Mouse (Mus musculus): ENCODE results near the gene March6. TPM values are rescaled to one million over a fixed set of nuclear protein-coding genes. Genes with fewer than 3 reads are reported as not detected.

The March6 gene
- polyA plus RNA-seq, 1 experiment, result 46.6 TPM

DNA sequence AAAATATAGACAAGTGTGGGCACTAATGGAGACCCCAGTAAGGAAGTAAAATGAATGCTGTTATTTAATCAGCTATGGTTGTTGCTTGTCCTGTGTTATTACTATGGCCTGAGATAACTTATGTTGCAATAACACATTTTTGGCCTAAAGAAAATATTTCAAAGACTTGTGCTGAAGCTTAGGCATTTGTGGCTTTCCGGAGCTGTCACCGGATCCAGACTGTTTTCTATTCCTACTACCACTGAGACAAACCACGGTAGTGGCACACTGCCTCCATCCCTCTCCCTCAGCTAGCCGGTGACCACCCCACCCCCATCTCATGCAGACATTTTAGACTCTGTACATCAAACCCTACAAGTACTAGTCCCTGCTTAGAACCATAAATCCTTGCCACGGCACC is 62.0 kb downstream of the March6 start:
- H3K36me3 ChIP-seq (ENCODE audit: control insufficient read depth, insufficient read depth, low read length), result peaks cover 15% of the 10 kb centered on the region
- H3K4me1 ChIP-seq (ENCODE audit: control insufficient read depth, insufficient read depth, low read length), result no peaks in the 10 kb centered on the region
- no peak overlapping the region for H3K27ac ChIP-seq (ENCODE audit: insufficient read depth, low read depth, low read length)
- TF ChIP-seq POLR2A (IDR thresholded peaks at IDR 0.05; ENCODE audit: low read depth, low read length), result no peak
- no peak for TF ChIP-seq CTCF (conservative IDR thresholded peaks at IDR 0.05; ENCODE audit: insufficient read depth, insufficient read length, low read depth, low read length)
- no peaks in the 10 kb centered on the region for H3K27me3 ChIP-seq (replicated peaks; ENCODE audit: control insufficient read depth, insufficient read depth, low read length)
- no peak overlapping the region for H3K4me3 ChIP-seq (ENCODE audit: insufficient read depth, low read depth, low read length)
- no peak for DNase-seq
- 67% methylated on average over 5 of the region's 5 CpGs for WGBS

DNA sequence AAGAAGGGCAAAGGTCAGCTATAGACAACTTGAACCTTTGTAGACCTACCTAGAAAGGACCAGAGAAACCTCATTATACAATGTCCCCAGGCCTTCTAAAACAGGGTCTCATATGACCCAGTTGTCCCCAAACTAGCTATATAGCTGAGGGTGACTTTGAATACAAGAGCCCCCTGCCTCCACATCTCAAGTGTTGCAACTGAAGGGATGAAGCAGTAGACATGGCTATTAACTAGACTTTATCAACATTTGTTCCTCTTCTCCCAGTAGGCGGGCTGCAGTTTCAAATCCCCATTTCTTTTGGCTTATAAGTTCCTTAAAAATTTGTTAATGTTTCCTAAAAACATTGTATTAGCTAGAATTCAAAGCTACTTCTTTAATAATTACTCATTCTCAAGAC is 64.1 kb downstream of the March6 start:
- 98% methylated on average over 1 of the region's 1 CpGs for WGBS
- TF ChIP-seq CTCF (conservative IDR thresholded peaks at IDR 0.05; ENCODE audit: insufficient read depth, insufficient read length, low read depth, low read length) (no peak), POLR2A (IDR thresholded peaks at IDR 0.05; ENCODE audit: low read depth, low read length) (no peak)
- Histone ChIP-seq H3K36me3 (ENCODE audit: control insufficient read depth, insufficient read depth, low read length) (peaks cover 19% of the 10 kb centered on the region), H3K4me1 (ENCODE audit: control insufficient read depth, insufficient read depth, low read length) (no peaks in the 10 kb centered on the region), H3K27me3 (replicated peaks; ENCODE audit: control insufficient read depth, insufficient read depth, low read length) (no peaks in the 10 kb centered on the region), H3K27ac (ENCODE audit: insufficient read depth, low read depth, low read length) (no peak overlapping the region), H3K4me3 (ENCODE audit: insufficient read depth, low read depth, low read length) (no peak overlapping the region)
- DNase-seq, result no peak

DNA sequence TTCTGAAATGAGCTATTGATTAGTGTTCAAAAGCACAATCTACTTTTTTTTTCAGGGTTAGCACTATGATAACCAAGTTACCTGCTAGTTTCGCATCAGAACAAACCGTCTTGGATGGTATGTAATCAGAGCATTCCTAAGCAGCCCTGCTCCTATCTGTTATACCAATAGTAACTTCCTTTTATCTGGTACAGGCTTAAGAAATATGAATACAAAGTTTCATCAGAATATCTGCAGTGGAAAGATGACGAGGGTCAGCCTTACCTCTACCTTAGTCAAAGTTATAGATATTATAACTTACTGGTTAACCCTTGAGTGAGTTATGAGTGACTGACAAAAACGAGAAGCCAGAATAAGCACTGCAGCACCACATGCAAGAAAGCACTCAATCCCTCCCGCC is 64.6 kb downstream of the March6 start:
- Histone ChIP-seq H3K36me3 (ENCODE audit: control insufficient read depth, insufficient read depth, low read length) (peaks cover 18% of the 10 kb centered on the region), H3K4me1 (ENCODE audit: control insufficient read depth, insufficient read depth, low read length) (no peaks in the 10 kb centered on the region), H3K27me3 (replicated peaks; ENCODE audit: control insufficient read depth, insufficient read depth, low read length) (no peaks in the 10 kb centered on the region), H3K4me3 (ENCODE audit: insufficient read depth, low read depth, low read length) (no peak overlapping the region), H3K27ac (ENCODE audit: insufficient read depth, low read depth, low read length) (no peak overlapping the region)
- WGBS, result 92% methylated on average over 5 of the region's 5 CpGs
- DNase-seq, result no peak
- TF ChIP-seq CTCF (conservative IDR thresholded peaks at IDR 0.05; ENCODE audit: insufficient read depth, insufficient read length, low read depth, low read length), result no peak
- no peak for TF ChIP-seq POLR2A (IDR thresholded peaks at IDR 0.05; ENCODE audit: low read depth, low read length)

DNA sequence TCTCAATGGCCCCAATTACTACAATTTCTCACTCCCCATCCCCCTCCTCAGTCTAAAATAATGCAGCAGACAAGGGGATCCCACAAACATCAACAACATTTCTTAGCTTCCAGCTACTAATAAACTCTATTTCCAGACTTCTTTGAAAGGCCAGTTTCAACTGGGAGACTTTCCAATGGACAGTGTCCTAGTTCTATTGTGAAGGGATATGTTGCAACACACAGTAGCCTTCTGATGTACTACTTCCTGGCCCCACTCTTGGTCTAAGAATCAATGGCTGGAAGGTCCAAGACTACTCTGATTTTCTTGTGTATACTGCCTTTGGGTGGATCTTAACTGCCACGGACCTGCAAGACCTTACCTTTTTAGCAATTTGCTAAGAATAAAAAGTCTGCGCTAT is 65.0 kb downstream of the March6 start:
- TF ChIP-seq POLR2A (IDR thresholded peaks at IDR 0.05; ENCODE audit: low read depth, low read length) (no peak), CTCF (conservative IDR thresholded peaks at IDR 0.05; ENCODE audit: insufficient read depth, insufficient read length, low read depth, low read length) (no peak)
- 94% methylated on average over 2 of the region's 2 CpGs for WGBS
- Histone ChIP-seq H3K4me1 (ENCODE audit: control insufficient read depth, insufficient read depth, low read length) (no peaks in the 10 kb centered on the region), H3K4me3 (ENCODE audit: insufficient read depth, low read depth, low read length) (no peak overlapping the region), H3K36me3 (ENCODE audit: control insufficient read depth, insufficient read depth, low read length) (peaks cover 21% of the 10 kb centered on the region), H3K27ac (ENCODE audit: insufficient read depth, low read depth, low read length) (no peak overlapping the region), H3K27me3 (replicated peaks; ENCODE audit: control insufficient read depth, insufficient read depth, low read length) (no peaks in the 10 kb centered on the region)
- peak; percentile 53 for DNase-seq

DNA sequence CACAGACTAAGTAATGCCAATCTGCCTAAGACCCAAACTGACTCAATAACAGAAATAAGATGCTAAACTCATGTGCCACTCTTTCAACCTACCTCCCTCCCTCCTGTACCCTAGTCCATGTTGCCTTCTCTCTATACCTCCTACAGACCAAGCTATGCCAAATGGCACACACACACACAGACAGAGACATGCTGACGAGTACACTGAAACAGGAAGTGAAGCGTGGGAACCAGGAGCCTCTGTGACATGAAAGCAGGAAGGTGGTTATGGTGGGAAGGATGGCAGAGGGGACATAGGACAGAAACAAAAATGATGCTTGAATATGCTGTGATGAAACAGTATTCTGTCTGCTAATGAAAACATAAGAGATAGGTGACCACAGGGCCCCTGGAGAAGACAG is 70.3 kb downstream of the March6 start:
- Histone ChIP-seq H3K4me1 (ENCODE audit: control insufficient read depth, insufficient read depth, low read length) (no peaks in the 10 kb centered on the region), H3K27me3 (replicated peaks; ENCODE audit: control insufficient read depth, insufficient read depth, low read length) (no peaks in the 10 kb centered on the region), H3K36me3 (ENCODE audit: control insufficient read depth, insufficient read depth, low read length) (peaks cover 11% of the 10 kb centered on the region), H3K4me3 (ENCODE audit: insufficient read depth, low read depth, low read length) (no peak overlapping the region), H3K27ac (ENCODE audit: insufficient read depth, low read depth, low read length) (no peak overlapping the region)
- DNase-seq, result no peak
- TF ChIP-seq POLR2A (IDR thresholded peaks at IDR 0.05; ENCODE audit: low read depth, low read length), result no peak
- no peak for TF ChIP-seq CTCF (conservative IDR thresholded peaks at IDR 0.05; ENCODE audit: insufficient read depth, insufficient read length, low read depth, low read length)
- 76% methylated on average over 2 of the region's 2 CpGs for WGBS

DNA sequence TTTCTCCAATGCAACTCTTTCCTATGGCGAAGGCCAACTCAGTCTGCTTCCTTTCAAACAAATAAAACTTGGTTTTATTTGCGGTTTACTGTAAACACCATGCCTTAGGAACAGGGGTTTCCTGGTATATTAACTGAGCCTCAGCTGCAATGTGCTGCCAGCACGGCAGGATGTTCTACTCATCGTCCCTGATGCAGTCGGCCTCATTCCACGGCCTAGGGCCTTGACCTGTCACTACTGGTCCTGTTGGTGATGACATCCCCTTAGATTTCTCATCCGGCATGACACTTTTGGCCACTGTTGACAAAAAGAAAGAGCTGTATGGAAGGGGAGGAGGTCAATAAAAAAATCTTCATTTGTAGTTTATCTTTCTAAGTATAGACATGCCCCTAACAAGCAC is 72.8 kb downstream of the March6 start:
- no peak for DNase-seq
- TF ChIP-seq POLR2A (IDR thresholded peaks at IDR 0.05; ENCODE audit: low read depth, low read length) (no peak), CTCF (conservative IDR thresholded peaks at IDR 0.05; ENCODE audit: insufficient read depth, insufficient read length, low read depth, low read length) (no peak)
- no peak overlapping the region for H3K4me3 ChIP-seq (ENCODE audit: insufficient read depth, low read depth, low read length)
- WGBS, result 86% methylated on average over 7 of the region's 7 CpGs
- no peaks in the 10 kb centered on the region for H3K4me1 ChIP-seq (ENCODE audit: control insufficient read depth, insufficient read depth, low read length)
- H3K27ac ChIP-seq (ENCODE audit: insufficient read depth, low read depth, low read length), result no peak overlapping the region
- no peaks in the 10 kb centered on the region for H3K27me3 ChIP-seq (replicated peaks; ENCODE audit: control insufficient read depth, insufficient read depth, low read length)
- peaks cover 6% of the 10 kb centered on the region for H3K36me3 ChIP-seq (ENCODE audit: control insufficient read depth, insufficient read depth, low read length)

DNA sequence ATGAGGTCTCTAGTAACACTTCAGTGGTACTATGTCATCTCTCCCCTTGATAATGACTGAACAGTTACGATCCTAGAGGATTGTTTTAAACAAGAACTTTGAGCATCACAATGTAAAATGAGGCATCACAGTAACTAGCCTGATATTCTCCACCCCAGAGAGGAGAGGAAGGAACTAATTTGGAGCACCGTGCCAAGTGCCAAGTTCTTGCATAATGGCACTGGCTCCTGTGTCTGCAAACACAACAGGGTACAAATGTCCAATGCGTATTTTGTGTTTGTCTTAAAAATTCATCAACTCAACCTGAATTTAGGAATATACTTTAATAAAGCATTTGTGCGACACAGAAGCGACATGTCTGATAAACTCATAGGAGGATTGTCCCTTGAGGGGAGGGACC is 74.5 kb downstream of the March6 start:
- Histone ChIP-seq H3K4me3 (ENCODE audit: insufficient read depth, low read depth, low read length) (no peak overlapping the region), H3K4me1 (ENCODE audit: control insufficient read depth, insufficient read depth, low read length) (no peaks in the 10 kb centered on the region; the same call in 1 of the 2 replicates), H3K27me3 (replicated peaks; ENCODE audit: control insufficient read depth, insufficient read depth, low read length) (no peaks in the 10 kb centered on the region), H3K27ac (ENCODE audit: insufficient read depth, low read depth, low read length) (no peak overlapping the region), H3K36me3 (ENCODE audit: control insufficient read depth, insufficient read depth, low read length) (peaks cover 3% of the 10 kb centered on the region)
- DNase-seq, result peak; percentile 28
- no peak for TF ChIP-seq CTCF (conservative IDR thresholded peaks at IDR 0.05; ENCODE audit: insufficient read depth, insufficient read length, low read depth, low read length)
- WGBS, result 76% methylated on average over 5 of the region's 5 CpGs

DNA sequence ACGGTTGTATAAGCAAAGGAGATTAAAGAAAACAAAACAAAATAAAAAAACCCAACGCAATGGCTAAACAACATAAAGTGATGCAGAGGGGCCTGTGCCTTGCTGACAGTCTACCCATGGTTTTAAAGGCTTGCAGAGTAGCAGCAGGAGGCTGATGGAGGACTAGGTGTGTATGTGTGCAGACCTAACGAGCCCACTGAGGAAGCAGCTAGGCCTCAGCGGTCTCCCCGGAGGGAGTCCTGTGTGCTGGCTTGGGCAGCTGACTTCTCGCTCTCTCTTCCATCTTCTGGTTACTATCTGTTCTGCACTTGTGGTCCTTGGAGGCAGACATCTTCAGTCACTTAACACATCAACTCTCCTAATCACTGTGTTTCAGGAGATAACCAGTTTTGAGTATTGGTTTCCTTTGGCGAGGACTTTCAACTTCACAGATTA is 76.0 kb downstream of the March6 start:
- Histone ChIP-seq H3K4me1 (ENCODE audit: control insufficient read depth, insufficient read depth, low read length) (no peaks in the 10 kb centered on the region; the same call in 1 of the 2 replicates), H3K27me3 (replicated peaks; ENCODE audit: control insufficient read depth, insufficient read depth, low read length) (no peaks in the 10 kb centered on the region), H3K36me3 (ENCODE audit: control insufficient read depth, insufficient read depth, low read length) (no peaks in the 10 kb centered on the region), H3K27ac (ENCODE audit: insufficient read depth, low read depth, low read length) (no peak overlapping the region), H3K4me3 (ENCODE audit: insufficient read depth, low read depth, low read length) (no peak overlapping the region)
- TF ChIP-seq POLR2A (IDR thresholded peaks at IDR 0.05; ENCODE audit: low read depth, low read length) (no peak), CTCF (conservative IDR thresholded peaks at IDR 0.05; ENCODE audit: insufficient read depth, insufficient read length, low read depth, low read length) (no peak)
- DNase-seq, result no peak
- 73% methylated on average over 7 of the region's 7 CpGs for WGBS

All from kidney, adult 2 months (tissue).